9 mouse cellular contexts compared by ENCODE assay signal in the genomic region with DNA sequence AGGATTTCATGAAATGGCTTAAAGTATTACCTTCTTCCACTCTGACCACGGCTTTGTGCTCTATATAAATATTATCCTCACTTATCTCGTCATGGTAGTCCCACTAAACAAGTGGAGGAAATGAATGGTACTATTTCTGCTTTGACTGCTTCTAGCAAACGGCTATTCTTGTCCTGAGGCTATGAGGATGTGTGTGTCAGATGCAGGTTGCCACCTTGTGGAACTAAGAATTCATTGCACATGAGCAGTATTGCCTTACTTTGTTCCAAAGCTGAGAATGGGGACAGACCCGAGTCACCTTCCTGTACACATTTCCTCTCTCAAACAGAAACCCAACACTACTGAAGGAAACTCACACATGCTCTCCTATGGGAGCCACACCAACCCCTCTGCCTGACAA.
A peak's percentile ranks its signal among the peaks of the same experiment; 100 is the strongest.
DNase-seq lines count a peak whose midpoint lies in the region; ATAC-seq and TF ChIP-seq lines count a peak whose summit lies in the region.
"Had no signal": no experiment of that assay in that cellular context is flagged by ENCODE, and none has a peak within 500 bp of the region (broad histone marks: within the 10 kb centered on the region; RNA-seq: fewer than 3 reads in every experiment).

No protein-coding gene starts in this region.

- H3K4me3 ChIP-seq in forebrain, embryonic 11.5 days (ENCODE audit: low read depth, low read length), result no peak overlapping the region
- H3K4me3 ChIP-seq in forebrain, embryonic 10.5 days, result no peak overlapping the region
- no peak overlapping the region for H3K4me3 ChIP-seq in spleen, adult 2 months (ENCODE audit: extremely low read depth, insufficient read depth, insufficient read length)
- no peak overlapping the region for H3K4me3 ChIP-seq in intestine, embryonic 15.5 days (replicated peaks)
- H3K4me3 ChIP-seq in midbrain, embryonic 14.5 days (replicated peaks; ENCODE audit: low read depth, low read length), result no peak overlapping the region
- H3K4me3 ChIP-seq: stomach, embryonic 15.5 days had no signal

- peak; percentile 61; the same call in 1 of the 2 replicates for ATAC-seq in forebrain, embryonic 11.5 days (replicated peaks; ENCODE audit: low FRiP score)
- ATAC-seq in intestine, embryonic 15.5 days, result 0 out of 2 replicates have a peak, but pooled peaks have one; percentile 59
- peak; percentile 73; the same call in 1 of the 2 replicates for ATAC-seq in midbrain, embryonic 14.5 days (ENCODE audit: low FRiP score, low TSS enrichment)

- 17% methylated on average over 4 of the region's 4 CpGs for WGBS in forebrain, embryonic 11.5 days
- WGBS in forebrain, embryonic 10.5 days, result 24% methylated on average over 4 of the region's 4 CpGs
- WGBS in spleen, adult 2 months, result 2% methylated on average over 4 of the region's 4 CpGs
- 6% methylated on average over 4 of the region's 4 CpGs for WGBS in intestine, embryonic 15.5 days
- WGBS in midbrain, embryonic 14.5 days, result 12% methylated on average over 4 of the region's 4 CpGs

- H3K27me3 ChIP-seq in forebrain, embryonic 11.5 days (ENCODE audit: control insufficient read depth, insufficient read depth, low read length), result no peaks in the 10 kb centered on the region
- no peaks in the 10 kb centered on the region for H3K27me3 ChIP-seq in forebrain, embryonic 10.5 days (ENCODE audit: poor library complexity, severe bottlenecking)
- no peaks in the 10 kb centered on the region for H3K27me3 ChIP-seq in spleen, adult 2 months (ENCODE audit: control insufficient read depth, insufficient read depth, low read length)
- H3K27me3 ChIP-seq in intestine, embryonic 15.5 days (replicated peaks), result no peaks in the 10 kb centered on the region
- no peaks in the 10 kb centered on the region for H3K27me3 ChIP-seq in midbrain, embryonic 14.5 days (ENCODE audit: control insufficient read depth, insufficient read depth, low read length)
- H3K27me3 ChIP-seq: stomach, embryonic 15.5 days had no signal

- H3K9ac ChIP-seq in forebrain, embryonic 11.5 days (ENCODE audit: low read length), result no peak overlapping the region
- H3K9ac ChIP-seq in intestine, embryonic 15.5 days, result no peak overlapping the region
- no peak overlapping the region for H3K9ac ChIP-seq in midbrain, embryonic 14.5 days (replicated peaks; ENCODE audit: low read length)
- H3K9ac ChIP-seq: stomach, embryonic 15.5 days had no signal

- no peaks in the 10 kb centered on the region for H3K4me1 ChIP-seq in forebrain, embryonic 11.5 days (replicated peaks; ENCODE audit: control insufficient read depth, insufficient read depth, low read length)
- H3K4me1 ChIP-seq in forebrain, embryonic 10.5 days, result no peaks in the 10 kb centered on the region
- no peaks in the 10 kb centered on the region for H3K4me1 ChIP-seq in spleen, adult 2 months (ENCODE audit: control insufficient read depth, insufficient read depth, insufficient read length)
- H3K4me1 ChIP-seq in intestine, embryonic 15.5 days (replicated peaks), result no peaks in the 10 kb centered on the region
- no peaks in the 10 kb centered on the region for H3K4me1 ChIP-seq in midbrain, embryonic 14.5 days (ENCODE audit: control insufficient read depth, insufficient read depth, low read length)
- H3K4me1 ChIP-seq: stomach, embryonic 15.5 days had no signal

- no peaks in the 10 kb centered on the region for H3K36me3 ChIP-seq in forebrain, embryonic 11.5 days (ENCODE audit: control insufficient read depth, insufficient read depth, low read length)
- no peaks in the 10 kb centered on the region for H3K36me3 ChIP-seq in forebrain, embryonic 10.5 days (replicated peaks)
- H3K36me3 ChIP-seq in spleen, adult 2 months (ENCODE audit: control insufficient read depth, insufficient read depth, low read length), result no peaks in the 10 kb centered on the region
- H3K36me3 ChIP-seq in intestine, embryonic 15.5 days, result no peaks in the 10 kb centered on the region
- no peaks in the 10 kb centered on the region for H3K36me3 ChIP-seq in midbrain, embryonic 14.5 days (ENCODE audit: control insufficient read depth, insufficient read depth, low read length)
- H3K36me3 ChIP-seq: stomach, embryonic 15.5 days had no signal

- DNase-seq in forebrain, embryonic 11.5 days (ENCODE audit: low spot score), result no peak
- DNase-seq in forebrain, embryonic 10.5 days (ENCODE audit: extremely low spot score, low spot score), result no peak
- DNase-seq in spleen, adult 2 months (ENCODE audit: low read depth in 1 of 2, low spot score in 2 of 2), result no peak
- no peak for DNase-seq in spleen, adult 12 weeks (ENCODE audit: low spot score)
- peak; percentile 74 for DNase-seq in embryo, embryonic 11 days
- peak; percentile 85 for DNase-seq in midbrain, embryonic 14.5 days
- DNase-seq in frontal cortex, postnatal 14 days (ENCODE audit: low spot score in 2 of 2), result no peak

- H3K4me2 ChIP-seq in forebrain, embryonic 11.5 days (ENCODE audit: low read depth, low read length, severe bottlenecking), result no peak overlapping the region
- H3K4me2 ChIP-seq in intestine, embryonic 15.5 days (replicated peaks), result no peak overlapping the region
- H3K4me2 ChIP-seq in midbrain, embryonic 14.5 days (ENCODE audit: low read length), result no peak overlapping the region
- H3K4me2 ChIP-seq: stomach, embryonic 15.5 days had no signal

- H3K27ac ChIP-seq in forebrain, embryonic 11.5 days (ENCODE audit: low read depth, low read length), result no peak overlapping the region
- H3K27ac ChIP-seq in forebrain, embryonic 10.5 days, result no peak overlapping the region
- H3K27ac ChIP-seq in spleen, adult 2 months (ENCODE audit: insufficient read depth, low read length), result no peak overlapping the region
- H3K27ac ChIP-seq in intestine, embryonic 15.5 days, result no peak overlapping the region
- no peak overlapping the region for H3K27ac ChIP-seq in midbrain, embryonic 14.5 days (replicated peaks; ENCODE audit: low read depth, low read length)
- H3K27ac ChIP-seq: stomach, embryonic 15.5 days had no signal

- no peaks in the 10 kb centered on the region for H3K9me3 ChIP-seq in forebrain, embryonic 11.5 days (ENCODE audit: control insufficient read depth, low read length)
- H3K9me3 ChIP-seq in forebrain, embryonic 10.5 days, result no peaks in the 10 kb centered on the region
- H3K9me3 ChIP-seq in intestine, embryonic 15.5 days, result no peaks in the 10 kb centered on the region
- H3K9me3 ChIP-seq in midbrain, embryonic 14.5 days (ENCODE audit: control insufficient read depth, low read length), result no peaks in the 10 kb centered on the region
- H3K9me3 ChIP-seq: stomach, embryonic 15.5 days had no signal

- no peak for TF ChIP-seq POLR2A in spleen, adult 2 months (IDR thresholded peaks at IDR 0.05; ENCODE audit: low read depth, low read length)

- TF ChIP-seq CTCF in spleen, adult 2 months (IDR thresholded peaks at IDR 0.05; ENCODE audit: extremely low read depth, insufficient read depth, insufficient read length, insufficient replicate concordance), result 0 out of 2 replicates have a peak, but pooled peaks have one; percentile 34

Comparison
In these comparisons a context has a peak if more than half of its experiments do, and no peak if none do; other contexts are left out.
1. DNase-seq: peak in embryo, embryonic 11 days (single experiment) and midbrain, embryonic 14.5 days (single experiment); none in forebrain, embryonic 11.5 days (single experiment), forebrain, embryonic 10.5 days (single experiment), spleen, adult 2 months (0 of 2), spleen, adult 12 weeks (single experiment) and frontal cortex, postnatal 14 days (0 of 2).
2. Peak in every context shown above with its lines, with median percentiles within 50 percentile points of each other: ATAC-seq.